Mouse (Mus musculus): ENCODE data around the gene Bcs1l. TPM values are rescaled to one million over a fixed set of nuclear protein-coding genes. Genes with fewer than 3 reads are reported as not detected.

The Bcs1l gene
- polyA plus RNA-seq, 1 experiment: 7.9 TPM

DNA sequence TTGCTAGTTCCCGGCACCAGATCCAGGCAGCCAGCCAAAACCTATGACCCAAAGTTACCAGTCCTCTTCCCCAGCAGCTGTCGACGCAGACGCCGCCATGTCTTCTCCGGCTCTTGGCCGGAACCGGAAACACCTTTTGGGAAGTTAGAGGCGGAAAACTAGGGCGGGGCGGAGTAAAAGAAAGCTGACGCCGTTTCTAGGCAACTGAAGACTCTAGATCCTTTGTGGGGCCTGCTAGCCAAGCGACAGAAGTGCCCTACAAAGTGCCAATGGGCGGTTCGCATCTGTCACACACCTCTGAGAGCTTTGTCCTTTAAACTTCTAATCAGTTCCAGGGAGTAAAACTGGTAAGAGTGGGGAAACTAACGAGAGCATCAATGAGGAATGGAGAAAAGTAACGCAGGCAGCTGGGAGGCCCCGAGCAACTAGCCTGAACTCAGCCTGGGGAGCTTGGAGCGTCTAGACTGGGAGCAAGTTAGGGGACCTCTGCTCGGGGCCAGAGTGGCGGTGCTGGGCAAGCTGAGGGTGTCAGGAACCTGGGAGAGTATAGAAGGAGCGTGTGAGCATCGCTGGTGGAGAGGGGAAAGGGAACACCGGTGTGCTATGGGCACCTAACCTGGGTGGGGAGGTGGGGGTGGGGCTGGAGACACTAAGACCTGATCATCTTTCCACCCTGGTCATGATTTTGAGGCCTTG, 13.3 kb downstream of the Bcs1l start, which contains the start of the genes Rnf25 and Stk36:
TSS of gene Rnf25 (minus strand) at position 131 of the 696 bp plus-strand sequence.
TSS of gene Stk36 (plus strand) at position 179 of the 696 bp plus-strand sequence.
- Histone ChIP-seq H3K27ac (ENCODE audit: insufficient read depth, low read length) (peak within 1 kb of the TSS; percentile 12; the same call in 1 of the 2 replicates), H3K27me3 (ENCODE audit: control insufficient read depth, insufficient read depth, low read length) (no peaks in the 10 kb centered on the region)
- 16% methylated on average over 25 of the region's 25 CpGs for WGBS

GRCm38 (mm10) chr1:74624183-74624582, 36.1 kb downstream of the Bcs1l start:
- H3K4me3 ChIP-seq (ENCODE audit: extremely low read depth, insufficient read depth, insufficient read length): no peak overlapping the region
- 88% methylated on average over 1 of the region's 1 CpGs for WGBS
- H3K27me3 ChIP-seq (ENCODE audit: control insufficient read depth, insufficient read depth, low read length): no peaks in the 10 kb centered on the region
- no peak overlapping the region for H3K27ac ChIP-seq (ENCODE audit: insufficient read depth, low read length)
- no peak for TF ChIP-seq CTCF (IDR thresholded peaks at IDR 0.05; ENCODE audit: extremely low read depth, insufficient read depth, insufficient read length, insufficient replicate concordance)
- no peak for TF ChIP-seq POLR2A (IDR thresholded peaks at IDR 0.05; ENCODE audit: low read depth, low read length)
- no peaks in the 10 kb centered on the region for H3K36me3 ChIP-seq (ENCODE audit: control insufficient read depth, insufficient read depth, low read length)
- no peak for DNase-seq (ENCODE audit: low read depth in 1 of 2, low spot score in 2 of 2)
- H3K4me1 ChIP-seq (ENCODE audit: control insufficient read depth, insufficient read depth, insufficient read length): no peaks in the 10 kb centered on the region

More for the DNA sequence above, 13.3 kb downstream of the Bcs1l start, which contains the start of the genes Rnf25 and Stk36:
- TF ChIP-seq POLR2A (IDR thresholded peaks at IDR 0.05; ENCODE audit: low read depth, low read length) (peak; percentile 86), CTCF (IDR thresholded peaks at IDR 0.05; ENCODE audit: extremely low read depth, insufficient read depth, insufficient read length, insufficient replicate concordance) (no peak)
- Histone ChIP-seq H3K4me1 (ENCODE audit: control insufficient read depth, insufficient read depth, insufficient read length) (peaks cover 5% of the 10 kb centered on the region), H3K4me3 (ENCODE audit: extremely low read depth, insufficient read depth, insufficient read length) (peak within 1 kb of the TSS; percentile 87), H3K36me3 (ENCODE audit: control insufficient read depth, insufficient read depth, low read length) (peaks cover 7% of the 10 kb centered on the region; the same call in 1 of the 2 replicates)
- peak; percentile 68 to 79 for DNase-seq (ENCODE audit: low read depth in 1 of 2, low spot score in 2 of 2)

- Histone ChIP-seq H3K36me3 (ENCODE audit: control insufficient read depth, insufficient read depth, low read length) (no peaks in the 10 kb centered on the region), H3K27me3 (ENCODE audit: control insufficient read depth, insufficient read depth, low read length) (no peaks in the 10 kb centered on the region), H3K4me1 (ENCODE audit: control insufficient read depth, insufficient read depth, insufficient read length) (no peaks in the 10 kb centered on the region), H3K27ac (ENCODE audit: insufficient read depth, low read length) (no peak overlapping the region), H3K4me3 (ENCODE audit: extremely low read depth, insufficient read depth, insufficient read length) (no peak overlapping the region)
- TF ChIP-seq POLR2A (IDR thresholded peaks at IDR 0.05; ENCODE audit: low read depth, low read length): no peak
- no peak for TF ChIP-seq CTCF (IDR thresholded peaks at IDR 0.05; ENCODE audit: extremely low read depth, insufficient read depth, insufficient read length, insufficient replicate concordance)
- WGBS: 73% methylated on average over 4 of the region's 4 CpGs
- DNase-seq (ENCODE audit: low read depth in 1 of 2, low spot score in 2 of 2): no peak
Measured at GRCm38 (mm10) chr1:74626076-74626475, 38.0 kb downstream of the Bcs1l start.

DNA sequence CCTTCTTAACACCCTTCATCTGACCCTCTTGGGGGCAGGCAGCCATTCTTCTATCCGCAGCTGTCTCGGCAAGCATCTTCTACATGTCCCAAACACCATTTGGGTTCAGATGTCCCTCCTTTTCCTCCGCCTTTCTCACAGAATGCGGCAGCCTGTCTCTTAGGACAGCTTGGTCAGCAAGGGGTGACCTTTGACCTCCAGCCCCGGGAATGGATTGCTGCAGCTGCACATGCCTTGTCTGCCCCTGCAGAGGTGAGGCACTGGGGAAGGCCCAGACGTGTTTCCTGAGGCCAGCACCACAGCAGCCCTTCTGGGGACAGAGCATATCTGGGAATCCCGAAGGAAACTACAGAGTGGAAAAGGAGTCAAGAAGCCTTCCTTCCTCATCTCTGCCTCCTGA, 39.9 kb downstream of the Bcs1l start:
- Histone ChIP-seq H3K27me3 (ENCODE audit: control insufficient read depth, insufficient read depth, low read length) (no peaks in the 10 kb centered on the region), H3K4me1 (ENCODE audit: control insufficient read depth, insufficient read depth, insufficient read length) (no peaks in the 10 kb centered on the region), H3K36me3 (ENCODE audit: control insufficient read depth, insufficient read depth, low read length) (no peaks in the 10 kb centered on the region), H3K27ac (ENCODE audit: insufficient read depth, low read length) (no peak overlapping the region), H3K4me3 (ENCODE audit: extremely low read depth, insufficient read depth, insufficient read length) (no peak overlapping the region)
- WGBS: 75% methylated on average over 7 of the region's 7 CpGs
- TF ChIP-seq POLR2A (IDR thresholded peaks at IDR 0.05; ENCODE audit: low read depth, low read length) (no peak), CTCF (IDR thresholded peaks at IDR 0.05; ENCODE audit: extremely low read depth, insufficient read depth, insufficient read length, insufficient replicate concordance) (no peak)
- no peak for DNase-seq (ENCODE audit: low read depth in 1 of 2, low spot score in 2 of 2)

GRCm38 (mm10) chr1:74632734-74633133, 44.6 kb downstream of the Bcs1l start:
- Histone ChIP-seq H3K27ac (ENCODE audit: insufficient read depth, low read length) (no peak overlapping the region), H3K36me3 (ENCODE audit: control insufficient read depth, insufficient read depth, low read length) (no peaks in the 10 kb centered on the region), H3K27me3 (ENCODE audit: control insufficient read depth, insufficient read depth, low read length) (no peaks in the 10 kb centered on the region), H3K4me1 (ENCODE audit: control insufficient read depth, insufficient read depth, insufficient read length) (no peaks in the 10 kb centered on the region), H3K4me3 (ENCODE audit: extremely low read depth, insufficient read depth, insufficient read length) (no peak overlapping the region)
- WGBS: 80% methylated on average over 4 of the region's 4 CpGs
- no peak for DNase-seq (ENCODE audit: low read depth in 1 of 2, low spot score in 2 of 2)
- no peak for TF ChIP-seq CTCF (IDR thresholded peaks at IDR 0.05; ENCODE audit: extremely low read depth, insufficient read depth, insufficient read length, insufficient replicate concordance)
- no peak for TF ChIP-seq POLR2A (IDR thresholded peaks at IDR 0.05; ENCODE audit: low read depth, low read length)

Other genes with a start within 250 kb of the Bcs1l start
- gene Catip, start 226.2 kb upstream of the Bcs1l start, polyA plus RNA-seq (2012; rRNA removed): 0.31 and 0.51 TPM in 2 replicates
- 169 and 200 TPM in 2 replicates for gene Slc11a1, start 213.1 kb upstream of the Bcs1l start, polyA plus RNA-seq (2012; rRNA removed)
- 96.1 and 114 TPM in 2 replicates for gene Ctdsp1, start 196.8 kb upstream of the Bcs1l start, polyA plus RNA-seq (2012; rRNA removed)
- not detected in 2 replicates for gene Vil1, start 178.9 kb upstream of the Bcs1l start, polyA plus RNA-seq (2012; rRNA removed)
- gene Cnot9, start 82.2 kb upstream of the Bcs1l start, polyA plus RNA-seq (2012; rRNA removed): 12.6 and 14.8 TPM in 2 replicates
- gene Plcd4, start 45.4 kb upstream of the Bcs1l start, polyA plus RNA-seq (2012; rRNA removed): not detected in 2 replicates
- 2.5 and 2.7 TPM in 2 replicates for gene Usp37, start 44.0 kb upstream of the Bcs1l start, polyA plus RNA-seq (2012; rRNA removed)
- gene Zfp142, start within 50 bp of the Bcs1l start, polyA plus RNA-seq (2012; rRNA removed): 13.5 and 14.2 TPM in 2 replicates
- gene Rnf25, start 13.1 kb downstream of the Bcs1l start, polyA plus RNA-seq (2012; rRNA removed): 31.4 and 33.5 TPM in 2 replicates
- gene Stk36, start 13.2 kb downstream of the Bcs1l start, polyA plus RNA-seq (2012; rRNA removed): 0.56 and 0.92 TPM in 2 replicates
- 10.4 and 13.4 TPM in 2 replicates for gene Ttll4, start 73.5 kb downstream of the Bcs1l start, polyA plus RNA-seq (2012; rRNA removed)
- 23.2 and 25.0 TPM in 2 replicates for gene Cyp27a1, start 125.3 kb downstream of the Bcs1l start, polyA plus RNA-seq (2012; rRNA removed)
- gene Prkag3, start 160.9 kb downstream of the Bcs1l start, polyA plus RNA-seq (2012; rRNA removed): 0.06 and 0.18 TPM in 2 replicates
- gene Wnt6, start 183.6 kb downstream of the Bcs1l start, polyA plus RNA-seq (2012; rRNA removed): 1.9 and 2.0 TPM in 2 replicates
- gene Wnt10a, start 203.2 kb downstream of the Bcs1l start, polyA plus RNA-seq (2012; rRNA removed): 3.1 and 3.2 TPM in 2 replicates